1 mouse cellular context compared by ENCODE assay signal in genomic region chrX:109108117-109108805, GRCm38 (mm10).
TF ChIP-seq lines count a peak whose summit lies in the region.

No protein-coding gene starts in this region.

TF ChIP-seq in MEL, 35 proteins besides CTCF, POLR2A, EP300 and RAD21 (continued from another document):
- peak; percentile 57 for TF ChIP-seq GATA1 (IDR thresholded peaks at IDR 0.05; ENCODE audit: low read depth, low read length)
